Mouse (Mus musculus): ENCODE measurements at regions not wholly inside any gene's neighbourhood (a gene's known extent, or its start where the extent isn't known, plus 50 kb on each side); places are given as distances from the start of the nearest gene placed in this dataset.

- no peak for DNase-seq
Observed at GRCm38 (mm10) chr5:44416844-44417589, 190.6 kb upstream of the Tapt1 start.

- peak; percentile 26 for DNase-seq
Observed at GRCm38 (mm10) chr5:44414441-44414840, 188.0 kb upstream of the Tapt1 start.

GRCm38 (mm10) chr5:44403300-44403699, 176.9 kb upstream of the Tapt1 start:
- DNase-seq: no peak

- DNase-seq: no peak
Observed at GRCm38 (mm10) chr5:44400573-44401332, 174.3 kb upstream of the Tapt1 start.

- DNase-seq: no peak
Observed at GRCm38 (mm10) chr5:44387237-44387810, 160.9 kb upstream of the Tapt1 start.

GRCm38 (mm10) chr5:44386176-44386575, 159.8 kb upstream of the Tapt1 start:
- no peak for DNase-seq

- no peak for DNase-seq
Observed at GRCm38 (mm10) chr5:44383049-44383448, 156.6 kb upstream of the Tapt1 start.

- no peak for DNase-seq
Observed at GRCm38 (mm10) chr5:44370006-44370405, 143.6 kb upstream of the Tapt1 start.

DNA sequence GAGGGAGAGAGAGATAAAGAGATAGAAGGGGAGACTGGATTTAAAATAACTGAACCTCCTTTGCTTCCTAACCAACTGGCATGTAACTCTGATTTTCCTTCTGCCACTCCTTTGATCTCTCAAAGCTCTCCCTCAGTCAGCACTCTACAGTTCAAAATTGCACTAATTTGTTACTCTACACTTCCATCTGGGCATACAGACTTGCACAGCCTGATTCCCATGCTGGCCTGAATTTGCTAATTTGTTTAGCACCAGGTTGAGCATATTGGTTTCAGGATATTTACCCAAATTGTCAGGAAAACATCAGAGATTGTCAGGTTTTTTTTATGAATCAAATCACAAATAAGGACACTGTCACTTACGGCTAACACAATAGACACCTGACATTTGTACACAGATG, 125.9 kb upstream of the Tapt1 start:
- no peak for DNase-seq

GRCm38 (mm10) chr5:44341457-44342014, 115.1 kb upstream of the Tapt1 start:
- no peak for DNase-seq

DNA sequence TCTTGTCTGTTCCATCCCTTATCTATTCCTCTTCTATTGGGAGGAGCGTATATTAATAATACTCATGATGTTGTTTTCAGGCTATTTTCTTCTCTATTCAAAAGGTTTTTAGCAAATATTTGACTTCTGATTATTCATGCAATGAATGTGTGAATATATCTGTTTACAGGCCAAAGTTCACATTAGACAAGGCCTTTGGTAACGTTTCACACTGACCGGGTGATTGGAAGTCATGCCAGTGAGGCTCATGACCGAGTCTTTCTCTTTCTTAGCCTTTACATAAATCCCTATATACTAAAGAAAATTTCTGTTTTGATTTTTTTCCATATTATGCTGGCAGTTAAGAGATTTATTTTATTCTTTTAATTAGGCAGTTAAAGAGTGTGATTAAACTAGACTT, 112.2 kb upstream of the Tapt1 start:
- no peak for DNase-seq

DNA sequence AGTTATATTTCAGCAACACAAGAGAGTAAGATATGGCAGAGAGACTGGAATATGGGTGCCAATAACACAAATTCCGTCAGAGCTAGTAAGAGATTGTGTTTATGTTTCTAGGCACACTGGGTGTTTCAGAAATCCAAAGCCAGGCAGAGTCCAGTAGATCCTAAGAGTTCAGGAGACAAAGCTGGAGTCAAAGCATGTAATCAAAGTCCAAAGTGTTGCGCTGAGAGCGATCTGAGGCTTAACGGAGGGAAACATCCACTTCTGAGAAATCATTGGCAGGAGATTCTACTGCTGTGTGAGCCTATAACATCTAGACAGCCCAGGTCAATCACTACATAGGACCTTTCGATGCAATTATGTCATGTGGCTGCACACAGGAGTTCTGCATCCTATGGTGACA, 109.3 kb upstream of the Tapt1 start:
- DNase-seq: no peak

DNA sequence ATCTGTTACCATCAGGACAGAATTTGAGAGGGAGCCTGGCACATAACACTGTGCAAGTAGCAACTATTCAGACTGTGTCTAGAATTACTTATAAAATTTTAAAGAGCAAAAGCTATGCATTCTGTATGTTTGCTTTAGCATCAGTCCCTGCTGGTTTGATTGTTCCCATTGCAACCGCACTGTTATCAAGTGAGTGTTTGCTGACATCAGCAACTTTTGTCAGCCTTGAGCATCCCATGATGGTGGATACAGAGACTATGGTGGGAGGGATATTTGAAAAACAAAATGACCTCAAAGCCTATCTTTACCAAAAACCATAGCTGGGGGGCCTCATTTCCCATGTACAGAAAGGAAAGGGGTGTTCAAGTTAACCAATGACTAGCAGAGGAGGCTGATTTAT, 93.2 kb upstream of the Tapt1 start:
- no peak for DNase-seq

DNA sequence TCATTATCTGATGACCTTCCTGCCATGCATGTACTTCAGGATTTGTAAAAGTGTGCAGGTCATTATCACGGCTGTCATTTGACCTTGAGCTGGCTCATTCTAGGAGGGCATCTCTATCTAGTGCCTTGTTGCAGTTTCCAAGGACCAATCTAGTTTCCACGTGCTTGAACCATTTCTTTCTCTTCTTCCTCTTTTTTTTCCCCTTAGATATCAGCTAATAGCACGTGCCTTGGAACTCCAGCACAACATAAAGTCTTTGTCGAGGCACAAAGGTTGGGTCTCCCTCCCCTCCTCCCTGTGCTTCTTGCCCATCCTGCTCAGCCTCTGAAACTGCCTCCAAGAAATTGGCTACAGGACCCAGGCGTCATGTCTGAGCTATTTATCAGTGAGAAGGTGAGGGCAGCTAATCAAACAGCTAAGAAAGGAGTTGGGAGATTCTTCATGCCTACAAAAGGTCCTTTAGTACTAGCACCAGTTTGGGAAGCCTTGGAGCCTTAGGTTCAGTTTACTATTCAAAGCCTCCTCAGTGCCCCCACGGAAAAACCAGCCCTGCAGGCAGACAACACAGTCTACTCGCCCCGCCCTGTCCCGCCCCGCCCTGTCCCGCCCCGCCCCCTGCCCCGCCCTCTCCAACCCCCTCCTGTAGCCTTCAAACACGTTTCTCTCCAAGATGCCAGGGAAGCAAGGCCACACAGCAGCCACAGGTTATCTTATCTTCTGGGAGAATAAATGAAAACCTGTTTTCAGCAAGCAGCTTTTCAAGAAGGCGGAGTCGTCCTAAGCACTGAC, 80.5 kb upstream of the Tapt1 start:
- peak; percentile 19 for DNase-seq

GRCm38 (mm10) chr5:44303886-44304855, 77.7 kb upstream of the Tapt1 start:
- DNase-seq: peak; percentile 47

DNA sequence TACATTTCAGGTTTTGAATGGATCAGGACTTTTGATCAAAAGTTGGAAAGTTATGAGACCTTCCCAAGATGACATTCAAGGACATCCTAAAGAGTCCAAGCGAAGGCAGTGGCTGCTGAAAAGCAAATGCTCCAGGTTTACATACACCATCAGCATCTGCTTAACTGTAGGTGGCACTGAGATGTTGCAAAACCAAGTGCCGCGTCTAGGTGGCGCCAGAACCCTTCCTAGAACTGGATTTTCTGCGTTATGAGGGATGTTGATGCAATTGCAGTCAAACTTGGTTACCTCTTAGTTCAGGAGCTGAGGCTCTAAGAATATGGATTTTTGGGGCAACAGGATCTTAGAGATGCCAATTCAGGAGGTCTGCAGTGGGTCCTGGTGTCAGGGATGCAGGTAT, 58.0 kb upstream of the Tapt1 start:
- peak; percentile 67 for DNase-seq

All from liver (tissue).